Mouse (Mus musculus) left cerebral cortex, postnatal 4 days (tissue): Measurements from ENCODE around the gene Wdr54. TPM values are rescaled to one million over a fixed set of nuclear protein-coding genes. Genes with fewer than 3 reads are reported as not detected.

Source experiments
- DNase-seq: peaks from one replicate; pipeline ENCODE4 v3.0.0-alpha.2; 2022
- intact Hi-C: fragments of 180-260 bp; cut with DNase I; formaldehyde crosslinking; loops from one replicate; pipeline ENCODE4 v1.15.1; 2025
- total RNA-seq, 2 experiments: library from RNA; stranded (reverse); gene quantifications; 2 replicates each; pipeline ENCODE4 v1.2.3; 2021

Wdr54 gene
- total RNA-seq, 2 experiments from 2014 or later, result 20.1 to 24.3 TPM

- no peak for DNase-seq
- intact Hi-C loops, result no loop called here
These were observed 44.6 kb downstream of the Wdr54 start for GRCm38 (mm10) chr6:83111510-83112136.

DNA sequence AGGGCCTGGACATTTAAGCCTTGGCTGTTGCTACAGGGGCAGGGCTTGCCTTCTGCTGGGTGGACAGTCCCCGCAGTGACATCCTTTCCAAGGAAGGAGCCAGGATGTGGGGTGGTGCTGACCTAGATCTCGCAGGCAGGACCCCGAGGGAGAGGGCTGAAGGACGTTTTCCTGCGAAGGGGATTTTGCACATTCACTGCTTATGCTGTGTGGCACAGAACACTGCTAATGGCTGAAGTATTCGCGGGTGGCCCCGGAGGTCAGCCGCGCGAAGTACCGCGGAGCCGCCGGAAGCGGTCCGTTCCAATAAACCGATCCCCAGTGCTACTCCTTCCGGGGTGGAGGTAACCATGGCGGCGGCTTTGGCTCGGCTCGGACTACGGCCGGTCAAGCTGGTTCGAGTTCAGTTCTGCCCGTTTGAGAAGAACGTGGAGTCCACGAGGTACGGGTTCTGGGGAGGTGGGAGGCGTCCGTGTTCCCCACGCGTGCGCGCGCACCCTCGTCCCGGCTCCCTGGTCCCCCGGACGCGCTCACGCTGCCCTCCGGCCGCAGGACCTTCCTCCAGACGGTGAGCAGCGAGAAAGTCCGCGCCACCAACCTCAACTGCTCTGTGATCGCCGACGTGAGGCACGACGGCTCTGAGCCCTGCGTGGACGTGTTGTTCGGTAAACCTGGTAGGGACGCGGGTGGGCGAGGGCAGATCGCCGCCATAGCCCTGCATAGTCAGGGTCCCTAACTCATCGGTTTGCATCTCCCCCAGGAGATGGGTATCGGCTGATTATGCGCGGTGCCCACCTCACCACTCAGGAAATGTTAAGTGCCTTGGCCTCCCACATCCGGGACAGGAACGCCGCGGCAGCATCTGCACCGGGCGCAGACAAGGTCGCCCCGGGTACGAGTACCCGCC is 47.2 kb downstream of the Wdr54 start, which contains the start of gene Mrpl53:
TSS of gene Mrpl53 (plus strand) at position 279 of the 907 bp plus-strand sequence.
- peak; percentile 85 for DNase-seq
- intact Hi-C loops, result no loop called here

DNA sequence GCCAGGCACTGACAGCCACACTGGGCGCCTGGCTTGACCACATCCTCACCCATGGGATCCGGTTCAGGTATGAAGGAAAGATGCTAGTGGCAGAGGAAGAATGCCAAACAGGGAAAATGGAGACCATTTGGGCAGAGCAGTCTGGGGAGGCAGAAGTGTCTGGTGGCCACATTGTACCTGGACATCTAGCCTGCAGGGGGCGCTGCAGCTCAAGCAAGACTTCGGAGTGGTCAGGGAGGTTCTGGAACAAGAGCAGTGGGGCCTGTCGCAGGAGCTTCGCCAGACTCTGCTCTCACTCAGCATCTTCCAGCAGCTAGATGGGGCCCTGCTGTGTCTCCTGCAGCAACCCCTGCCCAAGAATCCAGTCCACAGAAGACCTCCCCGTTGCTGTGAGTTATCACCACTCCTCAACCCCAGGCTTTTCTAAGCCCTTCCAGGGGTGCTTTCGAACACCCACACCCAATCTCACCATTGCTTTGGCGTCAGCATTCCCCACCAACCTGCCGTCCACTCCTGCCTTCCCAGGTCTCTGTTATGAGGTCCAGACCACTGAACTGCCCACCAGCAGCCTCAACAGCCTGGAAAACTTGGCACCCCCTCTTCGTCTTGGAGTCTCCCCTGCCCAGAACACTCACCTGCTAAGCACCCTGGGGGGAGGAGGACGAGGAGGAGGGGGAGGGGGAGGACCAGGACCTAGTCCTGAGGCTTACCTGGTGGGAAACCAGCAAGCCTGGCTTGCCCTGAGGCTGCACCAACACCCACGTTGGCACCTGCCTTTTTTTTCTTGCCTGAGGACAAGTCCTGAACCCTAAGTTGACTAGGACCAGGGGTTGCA is 48.4 kb downstream of the Wdr54 start:
- intact Hi-C loops, result no loop called here

DNA sequence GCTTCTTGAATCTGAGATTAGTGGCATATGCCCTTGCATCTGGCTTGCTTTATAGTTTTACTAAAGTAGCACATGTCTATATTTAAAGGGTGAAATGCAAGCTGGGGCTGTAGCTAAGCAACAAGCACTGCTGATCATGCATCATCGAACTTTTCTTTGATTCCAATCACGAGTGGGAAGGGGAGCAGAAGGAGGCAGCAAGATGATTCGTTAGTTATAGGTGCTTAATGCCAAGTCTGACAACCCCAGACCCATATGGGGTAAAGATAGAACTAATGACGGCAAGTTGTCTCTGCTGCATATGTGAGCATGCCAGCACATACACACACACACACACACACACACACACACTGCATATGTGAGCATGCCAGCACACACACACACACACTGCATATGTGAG is 52.0 kb downstream of the Wdr54 start:
- intact Hi-C loops, result loop anchor here (5.0 kb wide), 1 partner anchor 107 kb away; no protein-coding TSS in a partner anchor
- no peak for DNase-seq

More for the DNA sequence above, 48.4 kb downstream of the Wdr54 start:
- DNase-seq, result peak; percentile 87

DNA sequence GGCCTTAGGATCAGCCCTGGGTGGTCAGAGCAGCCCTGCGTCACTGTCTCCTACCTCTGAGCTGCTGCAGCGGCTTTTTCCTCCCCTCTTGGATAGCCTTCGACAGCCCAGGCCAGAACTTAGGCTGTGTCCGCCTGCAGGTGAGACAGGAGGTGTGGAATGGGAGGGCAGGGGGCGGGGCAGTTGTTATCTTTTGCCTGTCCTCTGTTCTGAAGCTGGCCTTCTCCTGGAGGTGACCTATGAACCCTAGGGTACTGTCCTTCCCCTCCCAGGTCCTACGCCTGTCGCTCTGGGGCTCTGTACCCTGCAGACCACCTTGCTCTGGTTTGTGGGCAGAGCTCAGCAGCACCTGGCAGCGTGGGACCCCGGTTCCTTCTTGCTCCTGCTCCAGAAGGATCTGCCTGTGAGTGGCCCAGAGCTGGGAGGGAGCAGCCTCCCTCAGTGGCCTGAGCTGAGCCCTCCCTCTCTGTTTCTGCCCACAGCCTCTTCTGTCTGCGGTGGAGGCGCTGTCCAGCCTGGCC is 53.0 kb downstream of the Wdr54 start:
- intact Hi-C loops, result loop anchor here (5.0 kb wide), 1 partner anchor 106 kb away; no protein-coding TSS in a partner anchor
- no peak for DNase-seq

DNA sequence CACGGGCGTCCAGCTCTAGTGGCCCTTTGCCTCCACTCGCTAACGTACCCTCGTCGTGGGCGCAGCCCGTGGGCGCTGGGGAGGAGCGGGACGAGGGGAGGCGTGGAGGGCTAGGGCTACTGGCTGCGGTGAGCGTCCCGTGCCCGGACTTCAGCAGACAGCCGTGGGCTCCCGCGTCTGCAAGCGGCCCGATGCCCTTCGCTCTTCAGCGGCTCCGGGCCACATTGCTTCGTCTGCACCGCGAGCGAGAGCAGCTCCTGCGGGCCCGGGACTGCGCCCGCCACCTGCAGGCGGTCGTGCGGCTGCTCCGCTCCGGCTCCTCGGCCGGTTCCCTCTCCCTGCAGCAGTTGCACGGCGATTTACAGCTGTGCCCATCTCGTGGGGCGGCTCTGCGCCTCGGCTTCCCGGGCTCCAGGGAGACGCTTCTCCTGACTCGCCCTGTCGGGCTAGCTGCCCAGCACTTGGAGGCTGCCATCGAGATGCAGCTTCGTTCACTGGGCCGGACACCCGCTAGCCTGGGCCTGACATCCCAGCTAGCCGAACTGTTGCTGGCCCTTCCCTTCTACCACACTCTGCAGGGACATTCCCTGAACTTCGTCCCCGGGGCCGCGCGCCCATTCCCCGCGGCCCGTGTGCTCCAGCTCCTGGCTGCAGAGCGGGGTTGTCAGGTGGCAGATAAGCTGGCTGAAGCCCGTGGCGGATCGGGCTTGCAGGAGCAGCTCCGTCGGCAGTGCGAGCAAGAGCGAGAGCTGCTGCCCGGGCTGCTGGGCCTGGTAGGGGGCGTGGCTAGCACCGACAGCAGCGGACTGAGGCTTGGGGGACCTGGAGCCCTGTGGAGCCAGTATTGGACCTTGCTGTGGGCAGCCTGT is 54.3 kb downstream of the Wdr54 start:
- DNase-seq, result peak; percentile 58

GRCm38 (mm10) chr6:83101316-83101687 is 54.9 kb downstream of the Wdr54 start, which contains the start of the genes Ccdc142 and Gm42688:
Gene Ccdc142, plus strand, starts transcription at chr6:83101601.
Gene Gm42688, plus strand, starts transcription at chr6:83101617.
- DNase-seq, result peak; percentile 88
- intact Hi-C loops, result loop anchor here (5.0 kb wide), 1 partner anchor 104 kb away; no protein-coding TSS in a partner anchor

More for the DNA sequence above, 54.3 kb downstream of the Wdr54 start:
- intact Hi-C loops, result loop anchor here (5.0 kb wide), 1 partner anchor 105 kb away; no protein-coding TSS in a partner anchor

Other genes with a start within 250 kb of the Wdr54 start
- gene Sema4f, start 216.6 kb downstream of the Wdr54 start, total RNA-seq, result 10 to 100 TPM; 51.3 to 54.0 TPM
- under 1 TPM in 1 of 2 experiments, not detected in 1; 0.44 TPM for gene M1ap, start 209.5 kb downstream of the Wdr54 start, total RNA-seq
- 1 to 10 TPM in 1 of 2 experiments, under 1 TPM in 1; 0.76 to 1.7 TPM for gene Dok1, start 122.9 kb downstream of the Wdr54 start, total RNA-seq
- gene Loxl3, start 122.2 kb downstream of the Wdr54 start, total RNA-seq, result 1 to 10 TPM; 3.2 to 3.6 TPM
- 10 to 100 TPM; 94.8 to 98.5 TPM for gene Aup1, start 101.9 kb downstream of the Wdr54 start, total RNA-seq
- 10 to 100 TPM; 66.1 to 70.5 TPM for gene Htra2, start 101.1 kb downstream of the Wdr54 start, total RNA-seq
- gene Dqx1, start 98.6 kb downstream of the Wdr54 start, total RNA-seq, result under 1 TPM; 0.62 to 0.84 TPM
- not detected for gene Tlx2, start 86.1 kb downstream of the Wdr54 start, total RNA-seq
- gene Pcgf1, start 78.5 kb downstream of the Wdr54 start, total RNA-seq, result 10 to 100 TPM; 16.8 to 23.3 TPM
- not detected for gene Lbx2, start 70.0 kb downstream of the Wdr54 start, total RNA-seq
- 10 to 100 TPM; 12.0 to 18.4 TPM for gene Ccdc142, start 54.8 kb downstream of the Wdr54 start, total RNA-seq
- 10 to 100 TPM in 1 of 2 experiments, 1 to 10 TPM in 1; 9.7 to 11.3 TPM for gene Gm42688, start 54.8 kb downstream of the Wdr54 start, total RNA-seq
- 10 to 100 TPM; 58.4 to 60.7 TPM for gene Mrpl53, start 47.4 kb downstream of the Wdr54 start, total RNA-seq
- gene Mogs, start 40.9 kb downstream of the Wdr54 start, total RNA-seq, result 10 to 100 TPM; 27.2 to 33.2 TPM
- 10 to 100 TPM; 60.3 to 68.7 TPM for gene Wbp1, start 34.8 kb downstream of the Wdr54 start, total RNA-seq
- gene Ino80b, start 31.0 kb downstream of the Wdr54 start, total RNA-seq, result 10 to 100 TPM; 24.9 to 26.4 TPM
- 10 to 100 TPM; 12.3 to 15.2 TPM for gene Rtkn, start 20.9 kb downstream of the Wdr54 start, total RNA-seq
- 10 to 100 TPM; 13.3 to 16.9 TPM for gene 1700003E16Rik, start within 50 bp of the Wdr54 start, total RNA-seq
- 100 to 1,000 TPM; 319 to 327 TPM for gene Dctn1, start 9.5 kb upstream of the Wdr54 start, total RNA-seq
- gene Slc4a5, start 63.4 kb upstream of the Wdr54 start, total RNA-seq, result under 1 TPM; 0.46 to 0.52 TPM
- gene Mthfd2, start 169.5 kb upstream of the Wdr54 start, total RNA-seq, result 10 to 100 TPM; 17.3 to 17.5 TPM
- 10 to 100 TPM; 20.4 to 21.9 TPM for gene Mob1a, start 169.6 kb upstream of the Wdr54 start, total RNA-seq
- 10 to 100 TPM; 16.4 to 21.0 TPM for gene Bola3, start 192.8 kb upstream of the Wdr54 start, total RNA-seq